Mouse (Mus musculus): ENCODE results near the gene Cln3.

DNA sequence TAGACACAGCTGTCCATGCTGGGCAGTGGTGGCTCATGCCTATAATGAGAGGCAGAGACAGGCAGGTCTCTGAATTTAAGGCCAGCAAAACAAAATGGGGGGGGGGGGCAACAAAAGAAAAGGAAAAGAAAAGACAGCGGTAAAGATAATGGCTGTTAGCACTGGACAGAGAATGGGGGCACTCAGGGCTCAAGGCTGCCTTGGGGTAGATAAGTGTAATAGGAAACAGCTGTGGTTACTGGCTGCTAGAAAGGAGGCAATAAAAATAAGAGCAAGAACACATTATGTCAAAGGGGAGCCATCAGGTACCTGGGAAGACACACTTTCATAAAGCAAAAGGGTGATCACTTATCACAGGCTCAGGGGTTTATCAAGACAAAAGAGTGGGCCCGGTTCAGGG lies 46.9 kb upstream of the Cln3 start:
- no peak for TF ChIP-seq CTCF (IDR thresholded peaks at IDR 0.05; ENCODE audit: insufficient read depth, low read depth, low read length)
- no peak for TF ChIP-seq POLR2A (IDR thresholded peaks at IDR 0.05; ENCODE audit: insufficient read depth, low read depth, low read length)
